Mouse (Mus musculus) kidney, embryonic 14.5 days (tissue): ENCODE results near the gene Nrip2. TPM values are rescaled to one million over a fixed set of nuclear protein-coding genes. Genes with fewer than 3 reads are reported as not detected.
A peak's percentile ranks its signal among the peaks of the same experiment; 100 is the strongest.
"Not testable (repeated sequence)": the region's sequence is repeated elsewhere in the genome, so short reads cannot be mapped to it uniquely, and the experiment has no call there.

Experiments
- ATAC-seq: fragments of 200-750 bp; cut with Nextera tagmentation; 2 replicates; pipeline ENCODE4 v1.8.0; 2017; ENCODE audit warnings: moderate number of reproducible peaks, mild to moderate bottlenecking, moderate TSS enrichment, moderate library complexity; ENCODE audit not compliant: low FRiP score, low TSS enrichment
- H3K27ac ChIP-seq: fragments of 300-500 bp; sonication (generic); 2 replicates; pipeline ENCODE4 v1.5.1; 2014; ENCODE audit warnings: low read depth, mild to moderate bottlenecking, low read length, moderate library complexity, mixed read lengths
- H3K27me3 ChIP-seq: fragments of 300-500 bp; sonication (generic); 2 replicates; pipeline ENCODE4 v1.6.1; 2014; ENCODE audit warnings: mild to moderate bottlenecking, low read length; ENCODE audit not compliant: control insufficient read depth, insufficient read depth
- H3K36me3 ChIP-seq: fragments of 300-500 bp; sonication (generic); 2 replicates; pipeline ENCODE4 v1.6.1; 2014; ENCODE audit warnings: low read length, mixed read lengths; ENCODE audit not compliant: control insufficient read depth, insufficient read depth
- H3K4me1 ChIP-seq: fragments of 300-500 bp; sonication (generic); 2 replicates; pipeline ENCODE4 v1.6.1; 2014; ENCODE audit warnings: low read length, mixed read lengths; ENCODE audit not compliant: control insufficient read depth, insufficient read depth
- H3K4me2 ChIP-seq: fragments of 300-500 bp; sonication (generic); replicated peaks from 2 replicates; pipeline ENCODE4 v1.6.1; 2014; ENCODE audit warnings: low read depth, mild to moderate bottlenecking, low read length
- H3K4me3 ChIP-seq: fragments of 300-500 bp; sonication (generic); 2 replicates; pipeline ENCODE4 v1.5.1; 2014; ENCODE audit warnings: mild to moderate bottlenecking, low read length
- H3K9ac ChIP-seq: fragments of 300-500 bp; sonication (generic); 2 replicates; pipeline ENCODE4 v1.6.1; 2014; ENCODE audit warnings: low read depth, mild to moderate bottlenecking, low read length, moderate library complexity
- H3K9me3 ChIP-seq: fragments of 300-500 bp; sonication (generic); 2 replicates; pipeline ENCODE4 v1.6.1; 2016; ENCODE audit warnings: low read length; ENCODE audit not compliant: control insufficient read depth
- WGBS: fragments of 180-500 bp; shearing (Covaris S2); extraction: QIAGEN DNeasy Blood & Tissue Kit; methylation state at CpG from one replicate; pipeline ENCODE4 v1.1.7; 2014; 5-methylcytosine and 5-hydroxymethylcytosine counted together
- polyA plus RNA-seq: library from polyadenylated mRNA; unstranded; fragments of >200 nt; fragmentation: Nextera tagmentation; extraction: Ambion mirVana; gene quantifications from 2 replicates; pipeline ENCODE4 v1.2.1, GENCODE M21; 2014

Nrip2 gene
- polyA plus RNA-seq, 1 experiment from 2014 or later, result 17.9 TPM

- no peak; the same call in 1 of the 2 replicates for ATAC-seq
- no peaks in the 10 kb centered on the region for H3K27me3 ChIP-seq
Observed at GRCm38 (mm10) chr6:128363007-128363825, 35.9 kb upstream of the Nrip2 start.

GRCm38 (mm10) chr6:128364721-128365120 lies 34.4 kb upstream of the Nrip2 start:
- ATAC-seq, result no peak
- Histone ChIP-seq H3K36me3 (peaks cover 40% of the 10 kb centered on the region), H3K9me3 (no peaks in the 10 kb centered on the region), H3K4me3 (no peak overlapping the region), H3K27ac (no peak overlapping the region), H3K27me3 (no peaks in the 10 kb centered on the region), H3K4me2 (no peak overlapping the region), H3K4me1 (peaks cover 16% of the 10 kb centered on the region), H3K9ac (0 out of 2 replicates have a peak overlapping the region, but pooled peaks have one; percentile 23)
- 82% methylated on average over 6 of the region's 6 CpGs for WGBS

More at GRCm38 (mm10) chr6:128363007-128363825, 35.9 kb upstream of the Nrip2 start:
- 1% methylated on average over 44 of the region's 46 CpGs for WGBS
- Histone ChIP-seq H3K27ac (peak overlapping the region; percentile 92), H3K9ac (peak overlapping the region; percentile 90), H3K36me3 (peaks cover 34% of the 10 kb centered on the region), H3K4me1 (peaks cover 16% of the 10 kb centered on the region), H3K4me2 (peak overlapping the region; percentile 78), H3K4me3 (peak overlapping the region; percentile 94), H3K9me3 (no peaks in the 10 kb centered on the region)

GRCm38 (mm10) chr6:128366466-128366865 lies 32.6 kb upstream of the Nrip2 start:
- no peak for ATAC-seq
- H3K9ac ChIP-seq, result no peak overlapping the region
- 94% methylated on average over 5 of the region's 5 CpGs for WGBS

GRCm38 (mm10) chr6:128370040-128370439 lies 29.1 kb upstream of the Nrip2 start:
- Histone ChIP-seq H3K4me3 (no peak overlapping the region), H3K27ac (no peak overlapping the region), H3K27me3 (no peaks in the 10 kb centered on the region), H3K4me1 (no peaks in the 10 kb centered on the region), H3K9ac (no peak overlapping the region), H3K36me3 (peaks cover 92% of the 10 kb centered on the region), H3K4me2 (no peak overlapping the region), H3K9me3 (no peaks in the 10 kb centered on the region)
- WGBS, result 94% methylated on average over 5 of the region's 5 CpGs
- no peak for ATAC-seq

More at GRCm38 (mm10) chr6:128366466-128366865, 32.6 kb upstream of the Nrip2 start:
- H3K4me3 ChIP-seq, result no peak overlapping the region
- no peaks in the 10 kb centered on the region for H3K9me3 ChIP-seq
- H3K36me3 ChIP-seq, result peaks cover 57% of the 10 kb centered on the region
- H3K27me3 ChIP-seq, result no peaks in the 10 kb centered on the region
- H3K4me1 ChIP-seq, result peaks cover 13% of the 10 kb centered on the region
- no peak overlapping the region for H3K4me2 ChIP-seq
- no peak overlapping the region for H3K27ac ChIP-seq

GRCm38 (mm10) chr6:128375192-128375591 lies 23.9 kb upstream of the Nrip2 start, which contains the start of the genes Tex52 and Gm44596:
Gene Tex52 (plus strand): TSS chr6:128375456.
Gene Gm44596 (plus strand): TSS chr6:128375503.
- no peak within 1 kb of the TSS for H3K4me2 ChIP-seq
- peak; percentile 65 for ATAC-seq
- 44% methylated on average over 6 of the region's 6 CpGs for WGBS
- peaks cover 56% of the 10 kb centered on the region for H3K36me3 ChIP-seq
- no peak within 1 kb of the TSS for H3K27ac ChIP-seq
- H3K9me3 ChIP-seq, result no peaks in the 10 kb centered on the region
- H3K9ac ChIP-seq, result no peak within 1 kb of the TSS
- H3K4me1 ChIP-seq, result no peaks in the 10 kb centered on the region
- no peaks in the 10 kb centered on the region for H3K27me3 ChIP-seq
- H3K4me3 ChIP-seq, result no peak within 1 kb of the TSS

GRCm38 (mm10) chr6:128376371-128377085 lies 22.6 kb upstream of the Nrip2 start:
- H3K4me2 ChIP-seq, result no peak overlapping the region
- no peak for ATAC-seq
- H3K9ac ChIP-seq, result no peak overlapping the region
- H3K4me3 ChIP-seq, result no peak overlapping the region
- no peak overlapping the region for H3K27ac ChIP-seq
- WGBS, result 94% methylated on average over 17 of the region's 17 CpGs
- H3K27me3 ChIP-seq, result no peaks in the 10 kb centered on the region
- no peaks in the 10 kb centered on the region for H3K9me3 ChIP-seq
- no peaks in the 10 kb centered on the region for H3K4me1 ChIP-seq
- peaks cover 42% of the 10 kb centered on the region for H3K36me3 ChIP-seq

GRCm38 (mm10) chr6:128379636-128380035 lies 19.5 kb upstream of the Nrip2 start:
- no peaks in the 10 kb centered on the region for H3K9me3 ChIP-seq
- 83% methylated on average over 16 of the region's 16 CpGs for WGBS

GRCm38 (mm10) chr6:128380594-128381167 lies 18.4 kb upstream of the Nrip2 start:
- WGBS, result 73% methylated on average over 1 of the region's 1 CpGs
- ATAC-seq, H3K4me1 ChIP-seq, H3K27me3 ChIP-seq, H3K4me2 ChIP-seq, H3K4me3 ChIP-seq, H3K27ac ChIP-seq, H3K9me3 ChIP-seq, H3K9ac ChIP-seq, H3K36me3 ChIP-seq: not testable (repeated sequence)

More at GRCm38 (mm10) chr6:128379636-128380035, 19.5 kb upstream of the Nrip2 start:
- H3K4me3 ChIP-seq, result no peak overlapping the region
- peaks cover 11% of the 10 kb centered on the region; the same call in 1 of the 2 replicates for H3K36me3 ChIP-seq
- no peak for ATAC-seq
- H3K4me1 ChIP-seq, result no peaks in the 10 kb centered on the region
- H3K9ac ChIP-seq, result no peak overlapping the region
- no peak overlapping the region for H3K4me2 ChIP-seq
- no peak overlapping the region for H3K27ac ChIP-seq
- no peaks in the 10 kb centered on the region for H3K27me3 ChIP-seq
